Mouse (Mus musculus): Measurements from ENCODE around the gene Nectin4. TPM values are rescaled to one million over a fixed set of nuclear protein-coding genes. Genes with fewer than 3 reads are reported as not detected.

The Nectin4 gene
- polyA plus RNA-seq, 1 experiment: 0.08 TPM

GRCm38 (mm10) chr1:171358421-171358820, 11.5 kb upstream of the Nectin4 start:
- Histone ChIP-seq H3K79me2 (ENCODE audit: control insufficient read depth, insufficient read depth) (peaks cover 18% of the 10 kb centered on the region), H3K36me3 (ENCODE audit: control insufficient read depth, insufficient read depth) (peaks cover 23% of the 10 kb centered on the region), H3K4me3 (no peak overlapping the region), H3K27me3 (ENCODE audit: control insufficient read depth, insufficient read depth, insufficient read length) (no peaks in the 10 kb centered on the region), H3K4me2 (ENCODE audit: low read depth) (no peak overlapping the region), H3ac (ENCODE audit: control insufficient read depth, insufficient read length) (no peak overlapping the region)
- TF ChIP-seq CEBPB (IDR thresholded peaks at IDR 0.05; ENCODE audit: insufficient read depth, poor library complexity, severe bottlenecking) (no peak), USF1 (IDR thresholded peaks at IDR 0.05; ENCODE audit: low read depth) (no peak), E2F4 (IDR thresholded peaks at IDR 0.05; ENCODE audit: insufficient read depth) (no peak), MAX (IDR thresholded peaks at IDR 0.05; ENCODE audit: low read depth) (no peak), TCF3 (IDR thresholded peaks at IDR 0.05; ENCODE audit: insufficient read length, low read depth) (no peak), MYOD1 (IDR thresholded peaks at IDR 0.05; ENCODE audit: control insufficient read depth in 1 of 3, insufficient read length in 2 of 3, low read depth in 2 of 3) (no peak), SRF (IDR thresholded peaks at IDR 0.05; ENCODE audit: control insufficient read depth, insufficient read length, low read depth) (no peak), REST (IDR thresholded peaks at IDR 0.05; ENCODE audit: insufficient read depth, insufficient read length) (no peak), TCF12 (IDR thresholded peaks at IDR 0.05; ENCODE audit: insufficient read depth, poor library complexity, severe bottlenecking) (no peak), MYOG (IDR thresholded peaks at IDR 0.05; ENCODE audit: control insufficient read depth in 1 of 3, insufficient read depth in 1 of 3, insufficient read length in 2 of 3, low read depth in 2 of 3) (no peak), POLR2AphosphoS2 (IDR thresholded peaks at IDR 0.05; ENCODE audit: insufficient read length, low read depth) (no peak)

DNA sequence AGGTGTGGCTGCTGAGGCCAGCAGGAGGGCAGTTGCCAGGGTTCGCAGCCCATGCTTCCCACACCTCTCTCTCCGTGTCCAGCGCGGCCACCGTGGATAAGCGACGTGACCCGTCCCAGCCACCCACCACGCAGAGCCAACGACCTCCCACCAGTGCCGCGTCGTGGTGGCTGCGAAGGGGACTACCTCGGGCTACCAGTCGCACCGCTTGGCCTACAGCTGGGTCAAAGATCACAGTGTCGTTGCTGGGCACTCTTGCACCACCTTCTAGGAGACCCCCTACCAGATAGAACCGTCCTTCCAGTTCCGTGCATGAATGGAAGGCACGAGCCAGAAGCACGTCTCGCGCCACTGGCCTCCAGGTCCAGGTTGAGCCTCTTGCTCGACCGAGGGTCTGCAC, 9.6 kb upstream of the Nectin4 start:
- Histone ChIP-seq H3K79me2 (ENCODE audit: control insufficient read depth, insufficient read depth) (peaks cover 4% of the 10 kb centered on the region), H3ac (ENCODE audit: control insufficient read depth, insufficient read length) (no peak overlapping the region), H3K4me3 (no peak overlapping the region), H3K4me2 (ENCODE audit: low read depth) (no peak overlapping the region), H3K27me3 (ENCODE audit: control insufficient read depth, insufficient read depth, insufficient read length) (no peaks in the 10 kb centered on the region), H3K36me3 (ENCODE audit: control insufficient read depth, insufficient read depth) (peaks cover 23% of the 10 kb centered on the region)
- peak; percentile 28 for TF ChIP-seq POLR2A (IDR thresholded peaks at IDR 0.05; ENCODE audit: insufficient read length, low read depth)
- TF ChIP-seq MYOD1 (IDR thresholded peaks at IDR 0.05; ENCODE audit: control insufficient read depth in 1 of 3, insufficient read length in 2 of 3, low read depth in 2 of 3): no peak
- no peak for TF ChIP-seq TCF12 (IDR thresholded peaks at IDR 0.05; ENCODE audit: insufficient read depth, poor library complexity, severe bottlenecking)
- TF ChIP-seq POLR2AphosphoS2 (IDR thresholded peaks at IDR 0.05; ENCODE audit: insufficient read length, low read depth): peak; percentile 4

- Histone ChIP-seq H3K4me3 (no peak within 1 kb of the TSS), H3K79me2 (ENCODE audit: control insufficient read depth, insufficient read depth) (no peaks in the 10 kb centered on the region), H3K36me3 (ENCODE audit: control insufficient read depth, insufficient read depth) (peaks cover 23% of the 10 kb centered on the region), H3K4me2 (ENCODE audit: low read depth) (no peak within 1 kb of the TSS), H3ac (ENCODE audit: control insufficient read depth, insufficient read length) (no peak within 1 kb of the TSS), H3K27me3 (ENCODE audit: control insufficient read depth, insufficient read depth, insufficient read length) (no peaks in the 10 kb centered on the region)
- TF ChIP-seq USF1 (IDR thresholded peaks at IDR 0.05; ENCODE audit: low read depth) (no peak), MYOG (IDR thresholded peaks at IDR 0.05; ENCODE audit: control insufficient read depth in 1 of 3, insufficient read depth in 1 of 3, insufficient read length in 2 of 3, low read depth in 2 of 3) (no peak), MYOD1 (IDR thresholded peaks at IDR 0.05; ENCODE audit: control insufficient read depth in 1 of 3, insufficient read length in 2 of 3, low read depth in 2 of 3) (no peak), CEBPB (IDR thresholded peaks at IDR 0.05; ENCODE audit: insufficient read depth, poor library complexity, severe bottlenecking) (no peak), E2F4 (IDR thresholded peaks at IDR 0.05; ENCODE audit: insufficient read depth) (no peak), TCF12 (IDR thresholded peaks at IDR 0.05; ENCODE audit: insufficient read depth, poor library complexity, severe bottlenecking) (no peak)
Measured at GRCm38 (mm10) chr1:171360656-171361055, 9.2 kb upstream of the Nectin4 start, which contains the start of gene Klhdc9. Klhdc9 (minus strand) TSS chr1:171360798.

DNA sequence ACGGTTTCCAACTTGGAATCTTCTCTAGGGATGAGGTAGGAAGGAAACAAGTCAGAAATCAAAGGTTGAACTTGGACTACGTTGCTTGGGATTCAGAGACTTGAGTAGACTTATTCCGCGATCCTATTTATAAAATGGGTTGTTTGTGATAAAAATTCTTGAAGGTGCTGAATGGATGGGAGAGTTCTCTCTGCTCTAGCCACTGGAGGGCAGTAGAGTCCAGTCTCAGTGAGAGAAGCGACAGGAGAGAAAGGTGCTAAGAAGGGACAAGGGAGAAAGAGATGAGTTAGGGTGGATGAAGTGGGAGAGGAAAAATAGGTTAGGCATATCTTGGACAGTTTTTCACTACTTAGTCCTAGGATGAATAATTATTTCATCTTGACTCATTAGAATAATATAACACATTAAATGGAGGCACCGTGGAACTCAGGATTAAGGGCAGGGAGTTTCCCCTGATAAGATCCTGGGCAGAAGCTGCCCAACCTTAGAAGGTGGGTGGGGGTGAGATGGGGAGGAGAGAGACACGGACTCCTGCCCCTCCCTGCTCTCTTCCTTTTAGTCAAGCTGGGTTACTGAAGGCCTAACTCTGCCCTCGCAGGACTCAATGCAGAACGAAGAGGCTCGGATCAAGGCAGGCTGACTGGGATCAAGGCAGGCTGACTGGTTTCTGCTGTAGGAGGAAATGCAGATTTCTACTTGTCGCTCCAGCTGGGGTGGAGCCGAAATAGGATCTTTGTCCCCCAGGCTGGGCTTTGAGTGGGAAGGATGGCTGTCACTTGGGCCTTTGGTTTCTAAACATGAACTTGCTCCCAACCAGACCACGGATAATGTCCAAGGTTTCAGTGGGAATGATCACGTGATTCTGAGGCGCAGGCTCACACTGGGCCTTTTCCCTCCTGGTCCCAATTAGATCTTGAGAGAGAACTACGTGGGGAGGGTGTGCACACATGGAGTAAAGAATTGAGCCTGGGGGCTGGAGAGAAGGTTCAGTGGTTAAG, 8.5 kb upstream of the Nectin4 start:
- no peak overlapping the region for H3K4me3 ChIP-seq
- H3K79me2 ChIP-seq (ENCODE audit: control insufficient read depth, insufficient read depth): no peaks in the 10 kb centered on the region
- TF ChIP-seq CEBPB (IDR thresholded peaks at IDR 0.05; ENCODE audit: insufficient read depth, poor library complexity, severe bottlenecking) (no peak), REST (IDR thresholded peaks at IDR 0.05; ENCODE audit: insufficient read depth, insufficient read length) (no peak), E2F4 (IDR thresholded peaks at IDR 0.05; ENCODE audit: insufficient read depth) (no peak), POLR2A (IDR thresholded peaks at IDR 0.05; ENCODE audit: insufficient read length, low read depth) (no peak), TCF12 (IDR thresholded peaks at IDR 0.05; ENCODE audit: insufficient read depth, poor library complexity, severe bottlenecking) (no peak), POLR2AphosphoS2 (IDR thresholded peaks at IDR 0.05; ENCODE audit: insufficient read length, low read depth) (no peak), TCF3 (IDR thresholded peaks at IDR 0.05; ENCODE audit: insufficient read length, low read depth) (no peak), MYOD1 (IDR thresholded peaks at IDR 0.05; ENCODE audit: control insufficient read depth in 1 of 3, insufficient read length in 2 of 3, low read depth in 2 of 3) (no peak), MYOG (IDR thresholded peaks at IDR 0.05; ENCODE audit: control insufficient read depth in 1 of 3, insufficient read depth in 1 of 3, insufficient read length in 2 of 3, low read depth in 2 of 3) (no peak), USF1 (IDR thresholded peaks at IDR 0.05; ENCODE audit: low read depth) (no peak), MAX (IDR thresholded peaks at IDR 0.05; ENCODE audit: low read depth) (no peak)
- H3ac ChIP-seq (ENCODE audit: control insufficient read depth, insufficient read length): no peak overlapping the region
- H3K36me3 ChIP-seq (ENCODE audit: control insufficient read depth, insufficient read depth): peaks cover 23% of the 10 kb centered on the region
- H3K4me2 ChIP-seq (ENCODE audit: low read depth): no peak overlapping the region
- no peaks in the 10 kb centered on the region for H3K27me3 ChIP-seq (ENCODE audit: control insufficient read depth, insufficient read depth, insufficient read length)
